Mouse (Mus musculus): ENCODE measurements at regions not wholly inside any gene's neighbourhood (a gene's known extent, or its start where the extent isn't known, plus 50 kb on each side); places are given as distances from the start of the nearest gene placed in this dataset.
A peak's percentile ranks its signal among the peaks of the same experiment; 100 is the strongest.

DNA sequence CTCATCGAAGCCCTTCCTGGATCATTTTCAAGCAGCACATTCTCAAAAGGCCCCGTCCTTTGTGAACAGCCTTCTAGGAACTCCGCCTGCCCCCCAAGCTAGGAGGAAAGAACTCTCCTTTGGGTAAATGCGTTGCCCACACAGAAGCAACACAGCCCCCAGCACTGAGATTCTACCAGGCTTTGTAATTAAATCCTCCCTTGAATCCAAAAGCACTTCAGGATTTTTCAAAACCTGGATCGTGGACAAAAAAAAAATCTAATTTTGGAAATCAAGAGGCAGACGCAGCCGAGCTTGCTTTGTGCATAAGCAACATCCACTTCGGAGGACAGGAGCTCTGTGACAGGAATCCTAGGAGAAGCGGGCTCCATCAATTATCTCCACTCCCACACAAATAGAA, 183.6 kb upstream of the Ercc4 start:
- no peak for DNase-seq

DNA sequence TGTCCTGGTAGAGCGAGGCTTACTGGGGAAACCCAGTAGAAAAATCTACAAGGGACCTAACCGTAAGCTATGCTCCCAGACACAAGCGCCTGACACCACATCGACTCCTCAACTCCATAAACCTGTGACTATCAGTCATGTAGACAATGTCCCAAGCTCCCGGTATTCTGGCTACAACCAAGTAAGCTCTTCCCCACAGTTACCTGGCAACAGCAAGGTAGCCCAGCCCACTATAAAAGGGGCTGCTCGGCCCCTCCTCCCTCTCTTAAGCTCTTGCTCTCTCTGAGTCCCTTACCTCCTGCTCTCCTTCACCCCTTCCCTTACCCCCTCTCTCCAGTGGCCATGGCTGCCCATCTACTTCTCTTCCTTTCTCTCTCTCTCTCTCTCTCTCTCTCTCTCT, 178.4 kb upstream of the Ercc4 start:
- no peak for DNase-seq

DNA sequence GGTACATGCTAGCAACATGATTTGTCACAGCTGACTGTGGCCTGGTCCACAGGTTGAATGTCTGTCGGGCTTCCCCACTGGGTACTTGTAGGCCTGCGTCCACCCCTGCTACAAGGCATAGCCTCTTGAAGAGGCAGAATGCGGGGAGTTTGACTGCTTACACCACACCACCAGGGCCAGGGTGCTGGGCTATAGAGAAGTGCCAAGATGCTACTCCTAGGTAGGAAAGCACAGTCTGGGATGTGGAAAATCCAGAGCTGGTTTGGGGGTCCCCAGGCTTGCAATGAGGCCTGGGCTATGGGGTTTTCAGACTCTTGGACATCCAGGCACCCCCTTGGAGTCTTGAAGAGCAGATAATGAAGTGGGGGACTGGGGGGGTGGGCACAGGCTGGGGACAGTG, 176.5 kb upstream of the Ercc4 start:
- no peak for DNase-seq

DNA sequence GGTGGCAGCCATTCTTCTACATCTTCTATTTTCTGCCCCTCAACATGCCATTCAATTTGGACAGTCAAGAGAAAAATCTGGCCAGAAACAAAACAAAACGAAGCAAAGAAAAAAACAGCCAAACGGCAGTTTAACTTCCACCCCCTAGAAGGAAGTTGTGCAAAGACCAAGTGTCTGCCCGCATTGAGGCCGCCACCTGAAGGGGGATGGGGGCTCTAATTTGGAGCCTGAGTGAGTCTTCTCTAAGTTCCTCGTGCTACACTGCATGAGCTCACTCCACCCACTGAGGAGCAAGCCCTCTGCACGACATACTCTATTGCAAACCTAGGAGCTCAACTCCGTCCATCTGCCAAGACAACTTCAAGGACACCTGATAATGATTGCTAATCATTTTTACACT, 174.9 kb upstream of the Ercc4 start:
- no peak for DNase-seq

DNA sequence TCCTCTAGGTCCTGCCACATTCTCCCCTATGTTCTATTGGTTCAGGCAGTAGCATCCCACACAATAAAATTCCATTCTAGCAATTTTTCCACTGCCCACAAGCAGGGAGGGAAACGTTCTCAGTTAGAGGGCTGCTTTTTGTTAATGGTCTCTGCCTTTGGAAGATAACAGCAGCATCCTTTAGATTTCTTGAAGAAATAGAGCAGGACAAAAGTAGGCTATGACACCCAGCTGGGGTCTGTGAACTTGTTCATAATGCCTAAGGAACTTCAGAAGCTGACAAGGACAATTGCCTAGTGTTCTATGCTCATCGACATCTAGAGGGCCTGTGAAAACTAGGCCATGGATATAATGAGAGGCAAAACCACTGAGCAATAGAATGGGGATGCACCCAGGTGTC, 174.2 kb upstream of the Ercc4 start:
- DNase-seq: no peak

DNA sequence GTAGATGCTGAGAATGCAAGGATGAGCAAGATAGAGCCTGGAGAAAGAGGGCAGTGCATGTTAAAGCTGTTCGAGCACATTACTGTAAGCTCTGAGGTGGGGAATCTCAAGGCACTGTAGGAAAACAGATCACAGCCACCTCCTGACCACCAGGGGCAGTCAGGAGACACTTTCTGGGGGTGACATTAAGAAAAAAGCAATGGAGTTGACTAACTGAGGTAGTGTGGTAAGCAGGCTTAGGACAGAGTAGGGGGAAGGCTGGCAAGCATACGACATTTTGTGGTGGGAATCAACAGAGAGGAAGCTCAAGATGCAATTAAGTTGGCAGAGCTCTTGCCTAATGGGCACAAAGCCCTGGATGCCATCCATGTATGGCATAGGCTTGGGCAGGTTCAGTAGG, 172.9 kb upstream of the Ercc4 start:
- no peak for DNase-seq

DNA sequence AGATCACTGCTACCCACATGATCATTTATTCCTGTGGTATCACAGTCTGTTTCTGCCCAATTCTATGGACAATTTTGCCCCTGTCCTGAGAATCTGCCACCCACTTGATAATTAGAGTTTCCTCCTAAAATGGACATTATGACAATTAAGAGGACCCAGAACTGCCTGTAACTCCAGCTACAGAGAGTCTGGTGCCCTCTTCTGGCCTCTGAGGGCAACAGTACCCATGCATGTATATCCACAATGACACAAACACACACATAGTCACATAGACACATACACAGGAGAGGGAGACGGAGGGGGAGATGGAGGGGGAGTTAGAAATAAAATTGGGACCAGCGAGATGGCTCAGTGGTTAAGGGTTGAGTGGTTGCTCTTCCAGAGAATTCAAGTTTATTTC, 170.9 kb upstream of the Ercc4 start:
- no peak for DNase-seq

DNA sequence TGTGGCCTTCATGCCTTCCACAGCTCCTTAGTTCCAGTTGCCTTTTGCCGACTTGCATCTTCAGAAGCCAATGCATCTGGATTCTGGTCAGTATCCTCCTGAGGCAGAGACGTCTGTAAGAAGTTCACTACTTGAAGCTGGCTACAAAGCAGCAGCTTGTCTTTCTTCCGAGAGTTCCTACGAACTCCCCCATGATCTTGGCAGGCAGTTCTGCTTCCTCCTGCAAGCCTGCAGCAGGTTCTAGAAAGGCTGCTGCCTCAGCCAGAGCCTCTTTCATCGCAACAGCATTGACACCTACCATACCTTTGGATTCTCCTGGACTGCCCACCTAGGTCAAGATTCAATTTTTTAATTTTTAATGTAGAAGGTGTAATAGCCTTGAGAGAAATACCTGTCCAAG, 158.3 kb upstream of the Ercc4 start:
- DNase-seq: no peak

DNA sequence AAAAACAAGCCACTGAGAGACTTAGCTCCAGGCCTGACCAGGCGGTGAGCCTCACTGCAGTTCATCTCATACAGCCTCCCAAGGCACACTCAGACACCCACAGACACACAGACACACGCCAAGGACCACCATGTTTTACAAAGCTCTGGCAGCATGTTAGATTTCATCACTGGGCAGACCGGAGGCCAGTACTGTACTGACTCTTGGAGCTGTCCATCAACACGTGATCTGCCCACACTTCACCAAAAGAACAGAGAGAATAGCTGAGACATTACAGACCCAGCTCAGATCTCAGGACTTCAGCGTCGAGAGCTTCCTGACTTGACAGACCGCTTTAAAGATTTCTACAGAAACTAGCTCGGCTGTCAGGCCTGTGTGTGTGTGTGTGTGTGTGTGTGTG, 155.5 kb upstream of the Ercc4 start:
- DNase-seq: no peak

DNA sequence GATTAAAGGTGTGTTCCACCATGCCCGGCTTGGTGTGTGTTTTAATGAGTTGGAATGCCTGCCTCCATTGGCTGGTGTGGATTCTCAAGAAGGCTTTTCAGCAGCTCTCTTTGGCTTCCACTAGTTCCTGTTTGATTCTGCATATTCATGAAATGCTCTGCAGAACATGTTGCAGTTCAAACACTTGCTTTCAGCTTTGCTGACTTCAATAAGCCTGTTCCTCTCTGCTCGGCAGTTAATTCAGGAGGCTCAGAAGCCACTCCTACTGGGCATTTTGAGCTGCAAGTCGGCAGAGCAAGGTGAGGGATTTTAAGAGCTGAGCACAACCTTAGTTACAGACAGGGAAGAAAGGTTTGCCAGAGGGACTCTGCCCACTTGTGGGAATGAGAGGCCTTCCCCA, 153.1 kb upstream of the Ercc4 start:
- DNase-seq: no peak

DNA sequence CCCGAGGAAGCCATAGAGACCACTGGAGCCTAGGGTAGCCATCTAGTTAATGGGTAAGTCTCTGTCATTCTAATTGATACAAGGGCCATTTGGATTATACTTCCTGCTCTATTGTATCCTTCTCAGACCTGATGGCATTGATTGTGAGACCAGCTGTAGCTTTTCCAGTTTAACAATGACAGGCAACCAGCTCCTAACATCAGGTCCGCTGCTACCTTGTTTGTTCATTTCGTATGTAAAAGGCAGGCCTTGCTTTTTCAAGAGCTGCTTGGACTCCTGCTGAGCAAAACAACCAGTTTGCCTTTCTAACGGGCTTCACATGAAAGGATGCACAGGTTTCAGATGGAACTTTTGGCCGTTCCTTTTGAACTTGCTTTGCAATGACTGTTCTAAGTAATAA, 148.6 kb upstream of the Ercc4 start:
- DNase-seq: no peak

DNA sequence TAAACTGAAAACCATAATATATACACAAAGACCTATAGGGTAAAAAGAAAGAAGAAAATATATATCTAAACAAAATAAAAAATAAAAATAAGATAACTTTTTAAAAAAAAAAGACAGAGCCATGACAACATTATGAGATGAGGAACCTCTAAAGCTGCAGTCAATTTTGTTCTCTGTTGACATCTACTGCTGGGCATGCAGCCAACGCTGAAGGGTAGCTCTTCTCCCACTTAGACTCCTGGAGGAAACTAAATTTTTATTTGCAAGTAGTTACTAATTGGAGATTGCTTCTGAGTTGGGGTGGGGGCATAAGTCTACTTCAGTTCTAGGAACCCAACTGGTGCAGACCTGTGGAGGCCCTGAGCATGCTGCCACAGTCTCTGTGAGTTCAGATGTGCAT, 126.8 kb upstream of the Ercc4 start:
- no peak for DNase-seq

DNA sequence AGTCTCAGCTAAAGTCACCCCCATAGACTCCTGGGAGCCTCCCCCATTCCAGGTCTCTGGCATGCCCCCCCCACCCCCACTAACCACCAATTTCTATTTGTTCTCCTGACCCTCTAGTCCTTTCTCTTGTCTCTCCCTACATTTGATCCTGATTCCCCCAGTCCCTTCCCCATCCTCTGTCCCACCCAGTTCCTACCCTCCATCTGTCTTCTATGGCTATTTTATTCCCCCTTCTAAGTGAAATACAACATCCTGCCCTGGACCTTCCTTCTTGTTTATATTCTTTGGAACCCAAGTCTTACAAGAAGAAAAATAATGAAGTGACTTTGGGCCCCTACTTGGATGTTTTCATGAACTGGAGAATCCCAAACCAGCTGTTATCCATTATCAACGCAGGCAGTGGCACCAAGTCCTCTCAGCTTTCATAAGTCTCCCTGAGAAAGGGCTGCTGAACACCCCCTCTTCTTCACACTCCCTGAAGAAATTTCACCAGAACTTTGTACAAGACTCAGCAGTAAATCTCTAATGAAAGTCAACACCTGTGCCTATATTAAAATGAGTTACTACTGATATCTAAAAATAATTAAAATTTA, 108.1 kb upstream of the Ercc4 start:
- no peak for DNase-seq

DNA sequence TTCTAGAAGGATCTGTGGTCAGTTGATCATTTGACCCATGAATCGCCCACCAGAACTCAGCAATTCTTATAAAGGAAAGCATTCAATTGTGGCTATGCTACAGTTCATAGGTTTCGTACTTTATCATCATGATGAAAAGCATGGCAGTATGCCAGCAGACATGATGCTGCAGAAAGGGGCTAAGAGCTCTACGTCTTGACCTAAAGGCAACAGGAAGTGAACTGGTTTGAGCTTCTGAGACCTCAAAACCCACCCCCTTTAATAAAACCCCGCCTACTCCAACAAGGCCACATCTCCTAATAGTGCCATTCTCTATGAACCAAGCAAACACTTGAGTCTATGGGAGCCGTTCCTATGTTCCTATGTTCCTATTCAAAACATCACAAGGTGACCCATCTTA, 96.6 kb upstream of the Ercc4 start:
- no peak for DNase-seq

DNA sequence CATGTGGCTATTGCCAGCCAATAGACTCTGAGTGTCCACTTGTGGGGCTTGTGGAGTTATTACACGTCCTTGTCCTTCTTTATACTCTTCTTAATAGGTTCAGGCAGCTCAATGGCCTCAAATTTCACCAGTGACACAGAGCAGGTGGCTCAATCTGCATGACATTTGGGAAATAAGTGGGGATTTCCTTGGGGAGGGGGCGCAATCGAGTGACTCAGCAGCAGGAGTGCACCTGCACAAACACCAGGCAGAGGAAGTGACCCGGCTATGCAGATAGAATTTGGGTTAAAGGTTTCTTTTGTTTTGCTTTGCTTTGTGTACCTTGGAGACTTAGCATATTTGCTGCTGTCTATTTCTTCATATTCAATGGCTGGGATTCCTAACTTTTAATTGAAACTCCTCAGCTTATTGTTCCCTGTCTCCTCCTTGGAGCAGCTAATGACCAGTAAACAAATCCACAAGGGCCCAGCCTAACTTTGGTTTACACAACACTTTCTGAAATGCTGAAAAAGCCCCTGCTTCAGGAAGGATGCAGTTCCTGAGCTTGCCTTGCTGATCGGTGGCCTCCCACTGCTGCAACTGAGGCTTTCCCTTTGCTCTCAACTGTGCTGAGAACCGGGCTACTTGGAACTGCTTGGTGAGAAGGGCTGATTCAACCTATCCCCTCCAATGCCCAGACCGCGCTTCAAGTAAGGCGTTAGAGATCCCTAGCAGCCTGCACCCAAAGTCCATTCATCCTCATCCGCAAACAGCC, 95.4 kb upstream of the Ercc4 start:
- no peak for DNase-seq

DNA sequence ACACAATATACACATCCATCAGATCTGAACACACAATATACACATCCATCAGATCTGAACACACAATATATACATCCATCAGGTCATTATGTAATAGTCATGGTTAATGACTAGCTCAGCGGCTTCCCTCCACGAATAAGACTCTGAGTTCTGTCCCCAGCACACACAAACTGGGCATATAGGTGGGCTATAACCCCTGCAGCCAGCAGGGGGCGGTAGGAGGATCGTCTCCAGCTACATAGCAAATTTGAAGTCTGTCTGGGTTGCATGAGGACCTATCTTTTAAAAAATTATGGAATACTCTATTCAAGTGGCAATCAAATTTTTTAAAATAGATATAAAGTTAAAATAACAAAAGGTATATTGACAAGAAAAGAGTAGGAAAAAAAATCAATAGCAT, 86.6 kb upstream of the Ercc4 start:
- DNase-seq: no peak

DNA sequence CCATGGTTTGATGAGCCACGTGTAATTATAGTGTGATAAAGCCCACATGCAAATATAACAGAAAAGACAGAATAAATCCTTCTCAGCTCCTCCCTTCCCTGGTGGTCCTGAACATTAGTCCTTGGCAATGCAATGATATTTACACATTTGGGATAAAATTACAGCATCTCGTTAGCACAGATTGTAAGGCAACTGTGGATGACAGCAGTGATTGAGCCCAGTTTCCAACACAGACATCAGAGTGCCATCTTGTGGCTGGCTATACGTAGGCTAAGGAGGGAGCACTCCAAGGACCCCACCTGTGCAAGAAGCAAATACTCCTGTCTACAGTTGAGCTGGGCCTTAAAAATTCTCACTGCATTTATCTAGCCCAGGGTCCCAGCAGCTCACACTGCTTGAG, 84.1 kb upstream of the Ercc4 start:
- DNase-seq: no peak

DNA sequence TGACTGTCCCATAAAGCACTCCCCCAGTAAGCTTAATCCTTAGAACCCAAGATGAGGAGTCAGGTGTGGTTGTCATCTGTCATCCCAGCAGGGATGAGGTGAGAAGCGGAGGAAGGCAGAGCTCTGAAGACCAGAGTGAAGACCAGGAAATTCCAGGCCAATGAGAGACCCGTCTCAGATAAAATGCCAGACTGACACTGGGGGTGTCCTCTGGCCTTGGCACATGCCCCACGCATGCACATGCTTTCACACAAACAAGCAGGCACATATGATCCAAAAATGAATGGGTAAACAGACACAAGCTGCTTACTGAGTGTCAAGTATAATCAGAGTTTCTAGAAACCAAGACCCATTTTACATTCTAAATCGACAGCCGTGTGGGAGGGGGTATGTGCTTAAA, 75.3 kb upstream of the Ercc4 start:
- DNase-seq: no peak

DNA sequence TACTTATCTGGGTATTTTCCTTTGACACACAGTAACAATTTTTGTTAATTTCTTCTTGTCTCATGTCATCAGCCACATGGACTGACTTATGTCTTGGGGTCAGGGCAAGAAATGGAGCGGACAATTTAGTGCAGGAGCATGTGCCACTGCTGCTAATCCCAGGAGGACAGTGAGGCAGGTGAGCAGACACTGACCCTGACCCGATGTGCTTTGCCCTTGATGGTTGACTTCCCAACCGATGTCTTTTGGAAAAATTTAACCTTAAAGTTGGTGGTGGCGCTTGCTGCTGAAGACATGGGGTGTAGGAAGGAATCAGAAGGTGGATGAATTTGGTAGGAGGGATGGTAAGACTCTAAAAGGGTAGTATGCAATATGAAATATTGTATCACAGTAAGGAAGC, 72.9 kb upstream of the Ercc4 start:
- DNase-seq: no peak

DNA sequence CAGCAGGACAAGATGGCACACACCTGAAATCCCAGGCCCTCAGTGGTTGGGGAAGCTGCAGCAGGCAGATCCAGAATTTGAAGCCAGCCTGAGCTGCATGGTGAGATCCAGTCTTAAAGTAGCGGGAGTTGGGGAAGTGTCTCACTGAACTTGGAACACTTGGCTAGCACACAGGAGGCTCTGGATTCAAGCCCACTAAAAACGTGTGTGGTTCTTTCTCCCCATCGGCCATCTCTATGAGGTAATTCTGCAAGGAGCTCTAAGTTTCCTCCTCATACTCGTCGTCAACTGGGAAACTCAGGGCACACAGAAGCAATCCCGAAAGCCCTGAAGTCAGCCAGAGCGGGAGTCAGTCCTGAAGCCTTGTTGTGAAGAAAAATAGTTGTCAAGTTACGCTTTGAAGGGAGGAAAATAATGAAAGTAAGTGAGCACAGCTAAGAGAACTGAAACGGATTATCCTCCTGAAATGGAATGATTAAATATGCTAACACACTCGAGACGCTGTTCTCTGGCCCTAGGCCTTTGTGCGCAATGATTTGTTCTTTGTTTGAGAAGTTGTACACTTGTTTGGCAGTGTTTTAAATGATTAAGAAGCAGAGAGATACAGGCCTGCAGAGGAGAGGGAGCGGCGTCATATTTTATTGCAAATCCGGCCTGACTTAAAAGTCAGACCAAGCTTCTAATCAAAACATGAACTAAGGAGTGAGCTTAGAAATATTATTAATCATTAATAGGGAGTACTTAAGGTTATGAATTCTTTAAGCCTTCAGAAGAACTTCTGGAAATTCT, 69.0 kb upstream of the Ercc4 start:
- peak; percentile 47 for DNase-seq

DNA sequence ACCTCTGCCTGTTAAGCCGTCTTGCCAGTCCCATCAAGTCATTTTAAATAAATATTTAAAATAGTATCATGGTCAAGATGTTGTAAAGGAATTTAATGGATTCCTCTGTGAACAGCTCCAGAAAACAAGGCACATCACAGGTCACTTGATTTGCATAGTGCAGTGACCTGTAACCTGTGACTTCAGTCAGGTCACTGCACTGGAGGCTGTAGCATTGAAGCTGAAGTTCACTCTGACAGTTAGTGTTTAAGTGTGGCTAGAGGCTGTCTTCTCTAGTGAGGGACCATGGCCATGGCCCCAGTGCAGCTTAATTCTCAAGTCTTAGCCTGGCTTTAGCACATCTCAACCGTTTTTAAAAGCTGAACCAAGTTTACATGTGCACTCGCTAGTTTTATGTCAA, 68.1 kb upstream of the Ercc4 start:
- no peak for DNase-seq

DNA sequence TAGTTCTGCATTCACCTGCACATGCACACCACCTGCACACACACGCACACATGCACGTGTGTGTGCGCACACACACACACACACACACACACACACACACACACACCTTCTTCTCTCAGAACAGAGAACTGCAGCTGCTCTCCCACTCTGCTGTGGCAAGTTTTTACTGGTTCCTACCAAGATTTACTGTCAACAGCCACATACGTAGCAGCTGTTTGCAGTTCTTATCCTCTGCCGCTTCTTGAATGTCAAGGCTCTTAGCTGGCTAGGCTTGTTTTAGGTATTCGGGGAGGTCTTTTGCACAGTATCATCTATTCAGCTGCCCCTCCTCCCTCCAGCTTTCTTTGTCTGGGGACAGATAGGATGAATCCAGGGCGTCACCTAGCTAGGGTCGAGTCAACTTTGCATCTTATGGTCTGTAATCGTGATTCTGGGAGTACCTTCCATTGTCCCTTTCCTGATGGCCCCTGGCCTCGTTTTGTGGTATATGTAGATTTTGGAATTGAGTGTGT, 64.3 kb upstream of the Ercc4 start:
- DNase-seq: no peak

DNA sequence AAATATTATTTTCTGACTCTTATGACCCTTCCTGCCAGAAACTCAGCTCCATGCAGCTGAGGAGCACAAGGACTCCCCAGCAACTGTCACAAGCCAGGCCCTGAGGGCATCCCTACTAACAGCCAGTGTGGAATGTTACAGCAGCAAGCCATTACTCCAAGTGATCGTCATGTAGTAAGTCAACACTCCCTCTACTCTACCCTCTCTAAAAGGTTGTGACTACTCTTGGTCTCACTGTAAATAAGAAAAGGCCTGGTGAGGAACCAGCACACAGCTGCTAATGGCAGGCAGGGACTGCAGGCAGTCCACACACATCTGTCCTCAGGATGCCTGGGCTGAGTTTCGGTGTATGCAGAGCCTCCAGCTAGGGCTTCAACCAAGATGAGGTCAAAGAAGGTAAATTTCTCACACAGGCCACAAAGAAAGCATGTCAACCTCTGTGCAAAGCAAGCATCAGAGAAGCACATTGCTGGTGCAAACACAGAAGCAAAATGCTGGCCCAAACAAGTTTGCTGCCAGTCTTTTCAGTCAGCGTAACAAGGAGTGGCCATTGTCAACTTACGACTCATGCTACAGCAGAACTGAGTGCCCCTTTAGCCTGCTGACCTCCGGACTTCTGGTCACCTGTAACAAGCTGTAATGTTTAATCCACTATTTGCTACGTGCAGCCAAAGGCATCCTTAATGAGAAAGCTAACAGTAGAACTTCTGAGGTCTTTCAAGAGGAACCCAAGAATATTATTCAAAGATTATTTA, 62.9 kb upstream of the Ercc4 start:
- DNase-seq: peak; percentile 68
